Mouse (Mus musculus) left cerebral cortex, postnatal 25 days (tissue): ENCODE results near the gene Fhod1. TPM values are rescaled to one million over a fixed set of nuclear protein-coding genes. Genes with fewer than 3 reads are reported as not detected.

Experiments
- DNase-seq, 2 experiments: peaks; one replicate each; pipeline ENCODE4 v3.0.0; 2022; ENCODE audit warnings: low spot score in 2 of 2, mixed read lengths in 1 of 2
- intact Hi-C: fragments of 180-260 bp; cut with DNase I; formaldehyde crosslinking; loops from one replicate; pipeline ENCODE4 v1.15.1; 2025
- total RNA-seq, 2 experiments: library from RNA; stranded (reverse); gene quantifications; 2 replicates each; pipeline ENCODE4 v1.2.3; 2021

Fhod1 gene
- total RNA-seq, 2 experiments from 2014 or later: 2.5 to 3.2 TPM

DNA sequence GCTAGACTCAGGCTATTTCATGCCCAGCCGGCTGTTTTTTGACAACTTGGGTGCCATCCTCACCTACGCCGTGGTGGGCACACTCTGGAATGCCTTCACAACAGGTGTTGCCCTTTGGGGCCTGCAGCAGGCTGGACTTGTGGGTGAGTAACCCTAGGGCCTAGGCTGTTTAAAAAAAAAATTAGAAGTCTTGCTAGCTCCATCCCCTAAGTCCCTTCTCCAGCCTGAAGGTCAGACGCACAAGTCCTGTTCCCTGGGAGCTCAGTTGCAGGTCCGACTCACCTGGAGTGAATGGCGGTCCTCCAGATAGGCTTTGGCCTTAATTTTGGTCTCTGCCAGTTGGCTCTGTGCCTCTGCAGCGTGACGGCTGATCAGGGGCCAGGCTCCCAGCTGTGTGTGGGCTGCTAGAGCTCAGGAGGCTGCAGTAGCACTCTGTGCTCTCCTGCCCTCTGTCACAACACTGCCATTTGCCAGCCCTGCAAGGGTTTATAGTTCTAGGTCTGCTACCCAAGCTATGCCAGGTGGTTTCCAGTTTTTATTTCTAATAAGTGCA lies 5.9 kb upstream of the Fhod1 start:
- no peak for DNase-seq
- intact Hi-C loops: loop anchor here (10.0 kb wide), 1 partner anchor 121 kb away; the partner anchor contains the start of gene Tppp3

DNA sequence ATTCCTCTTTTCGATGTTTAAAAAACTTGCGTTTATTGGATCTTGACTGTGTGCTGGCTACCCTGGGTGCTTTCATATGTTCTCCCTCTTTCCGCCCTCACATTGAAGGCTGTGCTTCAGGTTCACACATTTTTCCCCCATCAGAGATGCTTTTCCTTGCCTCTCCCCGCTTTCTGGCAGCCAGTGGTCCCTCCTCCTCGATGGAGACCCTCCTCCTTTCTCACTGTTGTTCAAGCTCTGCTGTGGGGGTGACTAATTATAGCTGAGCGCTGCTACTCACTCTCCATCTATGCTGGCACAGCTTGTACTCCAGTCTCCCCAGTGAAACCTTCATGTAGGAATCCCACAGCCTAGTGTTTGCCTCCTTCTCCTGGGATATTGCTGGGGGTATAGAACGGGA lies 2.4 kb upstream of the Fhod1 start:
- intact Hi-C loops: loop anchor here (10.0 kb wide), 1 partner anchor 125 kb away; the partner anchor contains the start of gene Tppp3

DNA sequence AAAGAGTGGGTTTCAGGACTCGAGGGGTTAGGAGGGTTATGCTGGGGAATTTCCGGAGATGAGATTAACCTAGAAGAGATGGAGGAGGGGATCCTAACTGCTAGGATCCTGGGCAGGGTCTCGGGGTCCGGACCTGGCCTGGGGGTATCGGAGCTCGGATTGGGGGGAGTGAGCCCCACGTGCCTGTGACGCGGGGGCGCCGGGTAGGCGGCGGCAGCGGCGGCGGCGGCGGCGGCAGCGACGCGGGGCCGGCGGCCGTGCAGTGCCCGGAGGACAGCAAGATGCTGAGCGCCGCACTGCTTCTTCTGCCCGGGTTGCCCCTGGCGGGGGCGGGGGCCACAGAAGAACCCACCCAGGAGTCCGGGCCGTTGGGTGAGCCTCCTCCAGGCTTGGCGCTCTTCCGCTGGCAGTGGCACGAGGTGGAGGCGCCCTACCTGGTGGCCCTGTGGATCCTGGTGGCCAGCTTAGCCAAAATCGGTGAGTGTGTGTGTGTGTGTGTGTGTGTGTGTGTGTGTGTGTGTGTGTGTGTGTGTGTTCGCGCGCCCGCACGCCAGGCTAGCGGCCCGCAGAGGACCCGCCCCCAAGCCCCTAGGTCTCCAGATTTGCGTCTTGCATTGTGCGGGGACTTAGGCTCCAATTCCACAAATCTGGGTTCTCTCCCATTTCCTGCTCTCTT lies 1.5 kb upstream of the Fhod1 start:
- peak; percentile 25 to 35 for DNase-seq
- intact Hi-C loops: loop anchor here (2.0 kb wide), 1 partner anchor 22 kb away; the partner anchor contains the start of genes Lrrc29 and Tmem208

More for the DNA sequence above, 2.4 kb upstream of the Fhod1 start:
- DNase-seq: peak; percentile 42 to 55

DNA sequence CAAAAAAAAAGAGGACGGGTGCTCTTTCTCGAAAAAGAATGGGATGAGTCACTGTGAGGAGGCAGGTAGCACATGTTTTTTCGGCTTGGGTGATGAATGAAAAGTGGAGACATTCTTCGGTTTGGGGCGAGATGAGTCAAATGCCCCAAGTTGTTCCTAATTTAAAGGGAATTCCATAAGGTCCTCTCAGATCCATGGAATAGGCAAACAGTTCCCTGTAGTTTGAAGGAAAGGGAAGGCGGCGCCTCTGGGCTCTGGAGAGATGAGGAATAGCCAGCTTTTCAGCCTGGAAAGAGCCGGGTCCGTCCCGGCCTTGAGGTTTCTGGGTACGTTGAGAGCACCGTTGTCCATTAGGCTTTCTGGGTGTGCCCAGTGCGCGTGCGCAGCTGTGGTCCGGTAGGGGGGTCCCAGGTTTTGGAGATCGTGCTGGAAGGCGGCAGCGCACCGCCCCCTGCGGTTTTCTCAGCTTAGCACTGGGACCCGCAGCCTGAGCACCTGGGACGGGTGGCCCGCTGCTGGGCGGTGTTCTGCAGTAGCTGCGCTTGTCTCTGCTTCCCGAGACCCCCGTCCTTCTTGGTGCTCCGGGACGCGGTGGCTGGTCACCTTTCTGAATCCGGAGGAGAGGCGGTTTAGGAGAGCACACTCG lies 820 bp upstream of the Fhod1 start, which contains the start of gene Slc9a5:
Gene Slc9a5 (plus strand): TSS at position 394 of the 646 bp plus-strand sequence.
- peak; percentile 56 to 69 for DNase-seq
- intact Hi-C loops: loop anchor here (2.0 kb wide), 1 partner anchor 22 kb away; the partner anchor contains the start of genes Lrrc29 and Tmem208

DNA sequence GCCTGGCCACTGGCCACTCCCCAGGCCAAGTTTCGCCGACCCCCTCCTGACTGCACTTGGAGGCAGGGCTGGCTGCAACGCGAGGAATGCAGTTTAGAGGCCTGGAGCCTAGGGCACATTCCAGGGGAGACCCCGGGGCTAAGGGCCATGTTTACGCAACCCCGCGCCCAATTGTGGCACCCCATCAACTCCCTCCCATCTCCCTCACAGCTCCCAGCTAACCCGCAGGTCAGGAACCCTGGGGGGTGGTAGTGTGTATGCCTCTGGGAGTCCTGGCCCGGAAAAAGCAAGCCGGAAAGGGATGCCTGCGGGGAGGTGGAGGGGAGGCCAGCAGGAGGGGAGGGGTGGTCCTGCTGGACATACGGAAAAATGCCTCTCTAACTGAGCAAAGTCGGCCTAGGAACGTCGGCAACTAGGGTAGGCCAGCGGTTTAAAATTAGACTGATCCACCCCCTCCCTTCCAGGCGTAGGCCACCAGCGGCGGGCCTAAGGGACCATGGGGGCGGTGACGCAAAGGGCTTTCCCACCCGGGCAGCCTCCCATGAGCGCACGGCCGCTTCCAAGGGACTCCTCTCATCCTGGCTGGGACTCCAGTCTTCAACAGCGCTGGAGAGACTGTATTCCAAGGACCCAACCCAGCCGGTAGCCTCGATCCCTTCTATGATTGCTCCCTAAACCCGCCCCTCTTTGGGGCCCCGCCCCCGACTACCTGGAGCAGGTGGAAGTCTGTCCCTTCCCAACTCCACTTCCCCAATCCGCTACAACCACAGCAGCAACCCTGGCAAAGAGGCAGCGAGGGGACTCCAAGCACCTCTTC lies 934 bp downstream of the Fhod1 start:
- DNase-seq: peak; percentile 21 to 60
- intact Hi-C loops: no loop called here

DNA sequence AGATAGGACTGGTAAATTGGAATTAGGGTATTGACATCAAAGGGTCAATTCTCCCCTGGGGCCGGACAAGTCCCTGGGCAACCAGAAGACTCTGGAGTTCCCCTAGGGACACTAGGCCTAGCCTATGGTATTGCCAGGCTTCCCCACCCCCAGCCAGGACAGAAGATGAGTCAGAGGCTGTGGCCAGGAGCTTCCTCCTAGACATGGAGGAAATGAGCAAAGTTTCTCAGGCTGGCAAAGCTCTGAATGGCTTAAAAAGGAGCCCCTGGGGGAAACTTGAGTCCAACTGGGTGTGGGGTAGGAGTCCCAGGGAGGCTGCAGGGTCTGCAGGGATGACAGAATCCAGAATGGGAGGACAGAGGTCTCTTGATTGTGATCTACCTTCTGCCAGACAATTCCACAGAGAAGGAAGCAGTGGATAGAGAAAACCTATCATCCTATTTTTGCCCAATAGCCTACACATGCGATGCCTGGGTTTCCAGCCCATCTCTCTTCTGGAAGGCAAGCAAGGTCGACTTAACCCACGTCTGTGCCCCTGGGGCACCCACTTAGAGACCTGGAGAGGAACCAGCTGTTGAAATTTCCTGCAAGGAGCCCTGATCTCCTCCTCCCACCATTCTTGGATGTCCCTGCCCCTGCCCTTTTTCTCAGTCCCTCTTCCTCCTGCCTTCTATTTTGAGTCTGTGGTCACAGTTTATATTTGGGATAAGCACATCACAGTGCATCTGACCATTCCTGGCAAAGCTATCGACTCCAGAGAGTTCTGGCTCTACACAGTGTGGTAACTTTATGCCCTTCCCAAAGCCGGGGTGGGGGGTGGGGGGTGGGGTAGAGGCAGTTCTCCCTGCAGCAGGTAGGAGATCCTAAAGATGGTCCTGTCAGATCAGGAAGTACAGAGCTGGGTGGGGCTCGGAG lies 2.4 kb downstream of the Fhod1 start:
- peak in 1 of 2 experiments; percentile 28 for DNase-seq
- intact Hi-C loops: no loop called here

DNA sequence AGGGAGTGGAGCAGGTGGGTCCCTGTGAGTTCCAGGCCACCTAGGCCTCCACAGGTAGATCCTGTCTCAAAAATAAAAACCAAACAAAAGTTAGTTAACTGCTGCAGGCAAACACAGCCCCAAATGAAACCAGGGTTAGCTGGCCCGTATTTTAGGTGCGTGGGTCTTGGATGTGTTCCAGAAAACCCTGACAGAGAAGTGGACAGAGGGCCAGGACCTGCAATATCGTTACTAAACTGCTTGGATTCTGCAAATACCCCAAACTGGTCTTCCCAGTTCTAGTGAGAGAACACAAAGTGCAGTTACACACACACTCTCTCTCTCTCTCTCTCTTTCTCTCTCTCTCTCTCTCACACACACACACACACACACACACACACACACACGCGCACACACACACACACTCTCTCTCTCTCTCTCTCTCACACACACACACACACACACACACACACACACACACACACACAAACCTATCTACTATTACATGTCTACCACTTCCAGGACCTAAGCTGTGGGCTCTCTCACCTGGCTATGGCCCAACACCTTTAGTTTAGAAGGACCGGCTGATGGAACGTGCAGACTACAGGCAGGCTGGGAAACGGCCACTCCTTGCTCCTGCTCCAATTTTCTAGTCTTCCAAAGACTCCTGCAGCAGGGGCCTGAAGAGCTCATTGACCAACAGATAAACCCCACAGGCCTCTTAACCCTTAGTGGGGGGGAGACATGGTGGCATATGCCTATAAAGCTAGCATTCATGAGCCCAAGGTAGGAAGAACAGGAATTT lies 3.8 kb downstream of the Fhod1 start:
- DNase-seq: no peak
- intact Hi-C loops: no loop called here

DNA sequence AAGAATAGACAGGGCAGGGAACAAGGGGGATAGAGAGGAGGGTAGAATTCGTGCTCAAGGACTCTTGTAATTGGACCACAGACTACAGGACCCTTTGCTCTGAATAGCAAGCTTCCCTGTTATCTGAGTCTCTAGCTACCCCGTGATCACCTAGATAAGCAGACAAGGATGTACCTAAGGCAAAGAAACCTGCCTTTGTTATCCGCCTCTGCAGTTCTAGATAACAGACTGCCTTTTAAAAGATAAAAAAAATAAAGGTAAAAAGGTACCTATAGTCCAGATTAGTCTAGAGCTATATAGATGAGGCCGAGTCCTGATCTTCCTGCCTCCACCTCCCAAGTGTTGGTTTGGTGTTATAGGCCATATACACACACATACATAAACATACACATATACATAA lies 5.0 kb downstream of the Fhod1 start:
- no peak for DNase-seq
- intact Hi-C loops: no loop called here

DNA sequence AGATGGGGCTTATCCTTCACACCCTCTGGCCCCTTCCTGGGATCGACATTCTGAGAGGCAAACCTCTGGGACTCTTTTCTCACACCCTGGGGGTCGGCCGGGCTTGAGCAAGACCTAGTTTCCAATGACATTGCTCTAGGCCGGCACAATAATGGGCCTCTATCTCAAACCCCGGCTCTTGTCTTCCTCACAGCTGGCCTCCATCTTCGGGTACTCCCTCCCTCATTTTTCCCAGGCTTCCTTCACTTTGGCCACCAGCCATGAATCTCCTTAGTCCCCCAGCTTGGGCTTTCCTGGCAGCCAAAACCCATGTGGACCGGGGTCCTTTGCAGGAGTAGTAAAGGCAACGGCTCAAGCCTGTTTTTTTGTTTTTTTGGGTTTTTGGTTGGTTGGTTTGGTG lies 6.4 kb downstream of the Fhod1 start:
- intact Hi-C loops: no loop called here
- DNase-seq: no peak

DNA sequence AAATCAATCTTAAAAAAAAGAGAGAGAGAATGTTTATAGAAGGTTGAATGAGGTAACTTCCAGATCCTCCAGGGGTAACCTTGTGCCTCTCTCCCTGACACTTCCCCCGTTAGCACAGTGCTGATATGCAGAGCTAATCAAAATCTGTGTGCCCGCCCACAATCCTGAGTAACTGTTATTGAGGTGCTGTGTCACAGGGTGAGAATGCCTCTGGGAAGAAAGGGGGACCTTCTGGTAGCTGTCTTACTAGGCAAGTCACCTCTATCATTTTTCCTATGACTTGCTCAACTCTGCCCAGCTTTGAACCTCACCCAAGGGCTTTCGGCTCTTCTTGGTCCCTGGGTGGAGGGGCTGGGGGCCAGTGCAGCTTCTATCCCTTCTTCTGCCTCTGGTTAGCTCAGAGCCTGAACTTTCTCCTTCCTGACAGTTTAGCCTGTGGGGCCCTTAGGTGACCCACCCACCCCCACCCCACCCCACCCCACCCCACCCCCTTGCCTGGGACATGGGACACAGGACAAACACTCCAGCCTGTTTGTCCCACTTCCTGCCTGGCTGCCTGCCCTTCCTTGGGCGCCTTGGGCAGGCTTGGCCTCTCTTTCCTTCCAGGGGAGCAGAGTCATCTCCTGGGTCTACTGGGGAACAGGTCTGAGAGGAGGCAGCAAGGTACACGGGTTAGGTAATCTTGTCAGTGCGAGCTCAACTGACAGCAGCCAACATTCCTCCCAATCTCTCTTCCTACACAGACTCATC lies 7.7 kb downstream of the Fhod1 start:
- intact Hi-C loops: no loop called here

DNA sequence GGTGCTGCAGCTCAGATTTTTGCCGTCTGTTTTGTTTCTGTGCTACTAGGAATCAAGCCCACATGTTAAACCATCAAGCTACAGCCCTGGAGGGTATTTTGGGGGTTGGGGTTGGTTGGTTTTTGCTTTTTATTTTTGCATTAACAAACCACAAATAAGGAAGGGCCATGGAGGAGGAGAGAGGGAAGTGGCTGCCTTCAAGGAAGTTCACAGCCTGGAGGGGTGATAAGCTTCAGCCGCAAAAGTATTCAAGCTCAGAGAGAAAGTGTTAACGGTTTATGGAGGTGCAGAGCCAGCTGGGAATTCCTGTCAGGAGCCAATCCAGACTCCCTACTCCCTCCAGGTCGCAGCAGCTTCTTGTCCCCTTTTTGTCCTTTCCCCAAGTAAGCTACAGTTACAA lies 8.8 kb downstream of the Fhod1 start:
- no peak for DNase-seq

More for the DNA sequence above, 7.7 kb downstream of the Fhod1 start:
- no peak for DNase-seq

DNA sequence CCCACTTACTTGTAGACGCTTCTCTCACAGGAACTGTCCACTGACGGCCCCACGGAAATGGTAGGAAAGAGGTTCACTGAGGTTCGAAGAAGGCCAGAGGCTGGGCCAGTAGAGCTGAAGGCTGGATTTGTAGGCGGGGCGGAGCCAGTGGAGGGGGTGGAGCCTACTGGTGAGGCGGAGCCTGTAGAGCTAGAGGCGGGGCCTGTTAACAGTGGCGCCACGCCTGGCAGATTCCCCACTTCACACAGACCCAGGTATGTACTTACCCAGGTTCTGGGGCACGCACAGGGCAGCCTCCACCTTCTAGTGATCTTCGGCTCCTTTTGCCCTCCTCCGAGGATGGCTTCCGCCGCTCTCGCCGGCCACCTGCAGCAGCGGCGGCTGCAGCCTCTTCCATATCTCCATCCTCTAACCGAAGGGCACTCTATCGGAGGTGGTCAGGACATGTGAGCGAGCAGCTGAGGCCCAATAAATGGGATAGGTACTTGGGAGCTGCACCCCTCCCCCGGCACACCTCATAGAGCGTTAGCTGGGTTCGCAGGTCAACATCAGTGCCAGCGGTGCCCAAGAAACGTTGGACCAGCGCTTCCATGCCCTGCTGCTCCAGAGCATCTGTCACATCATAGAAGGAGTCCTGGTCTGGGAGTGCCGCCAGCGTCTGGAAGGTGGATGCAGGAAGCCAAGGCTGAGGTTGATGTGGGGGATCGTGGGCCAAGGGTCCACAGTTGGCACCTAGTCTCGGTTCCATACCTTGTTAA lies 11.2 kb downstream of the Fhod1 start:
- no peak for DNase-seq
- intact Hi-C loops: no loop called here

More for the DNA sequence above, 8.8 kb downstream of the Fhod1 start:
- intact Hi-C loops: no loop called here

DNA sequence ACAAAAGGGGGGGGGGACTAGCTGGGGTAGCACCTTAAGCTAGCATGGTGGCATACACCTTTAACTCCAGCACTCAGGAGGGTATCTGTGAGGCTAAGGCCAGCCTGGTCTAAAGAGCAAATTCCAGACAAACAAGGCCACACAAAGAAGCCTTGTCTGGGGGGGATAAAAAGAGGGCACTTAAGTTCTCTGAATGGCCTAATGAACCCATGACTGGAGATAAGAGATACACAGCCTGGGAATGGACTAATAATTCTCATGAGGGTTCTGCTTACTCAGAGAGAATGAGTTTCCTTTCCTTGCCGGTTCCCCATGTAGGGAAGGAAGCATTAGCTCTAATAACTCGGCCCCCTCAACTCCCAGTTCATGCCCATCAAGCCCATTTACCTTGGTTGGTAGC lies 15.2 kb downstream of the Fhod1 start:
- intact Hi-C loops: no loop called here
- no peak for DNase-seq

DNA sequence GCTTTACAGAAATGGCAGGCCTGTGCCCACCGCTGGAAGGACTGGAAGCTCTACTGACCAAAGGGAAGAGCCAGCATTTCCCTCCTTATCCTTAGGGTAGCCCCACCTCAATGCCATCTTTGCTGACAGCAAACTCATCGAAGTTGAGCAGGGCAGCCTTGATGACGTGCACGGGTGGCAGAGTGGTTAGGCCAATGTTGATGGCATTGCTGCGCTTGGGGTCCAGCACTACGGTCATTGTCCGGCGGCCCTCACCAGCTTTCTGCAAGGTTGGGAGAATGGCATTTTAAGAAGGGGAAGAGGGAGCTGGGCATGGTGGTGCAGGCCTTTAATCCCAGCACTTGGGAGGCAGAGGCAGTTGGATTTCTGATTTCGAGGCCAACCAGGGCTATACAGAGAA lies 15.8 kb downstream of the Fhod1 start:
- DNase-seq: no peak
- intact Hi-C loops: no loop called here

DNA sequence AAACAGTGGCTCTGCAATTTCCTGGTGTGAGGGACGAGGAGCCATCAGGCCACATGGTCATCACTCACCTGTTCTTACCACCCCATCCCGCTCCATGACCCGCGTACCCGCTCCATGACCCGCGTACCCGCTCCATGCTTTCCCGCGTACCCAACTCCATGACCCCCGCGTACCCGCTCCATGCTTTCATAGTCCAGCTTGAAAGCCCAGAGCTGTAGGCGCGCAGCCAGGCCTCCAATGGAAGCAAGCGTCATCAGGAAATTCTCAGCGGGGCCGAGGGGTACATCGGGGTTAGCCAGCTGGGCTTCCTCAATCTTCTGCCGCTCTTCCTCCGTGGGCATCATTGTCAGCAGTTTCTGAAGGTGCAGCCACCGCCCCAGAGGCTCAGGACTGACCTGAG lies 16.3 kb downstream of the Fhod1 start:
- intact Hi-C loops: no loop called here
- no peak for DNase-seq

DNA sequence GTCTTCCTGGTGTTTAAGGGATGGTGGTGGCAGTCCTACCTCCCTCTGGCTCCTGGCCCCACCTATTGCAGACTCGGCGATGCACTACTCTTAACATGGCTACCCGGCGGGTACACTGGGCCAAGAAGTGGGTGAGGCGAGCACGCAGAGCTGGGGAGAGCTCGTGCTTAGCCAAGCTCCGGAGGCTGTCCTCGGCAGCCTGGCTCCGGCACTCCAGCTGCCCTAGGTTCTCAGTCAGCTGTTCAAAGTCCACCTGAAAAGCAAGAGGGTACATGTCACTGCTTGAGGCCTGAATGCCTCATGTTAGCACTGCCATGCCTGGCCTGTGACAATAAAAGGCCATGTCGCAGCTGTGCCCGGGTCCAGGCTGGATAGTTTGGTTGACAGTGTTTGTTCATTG lies 17.4 kb downstream of the Fhod1 start:
- DNase-seq: no peak
- intact Hi-C loops: no loop called here

DNA sequence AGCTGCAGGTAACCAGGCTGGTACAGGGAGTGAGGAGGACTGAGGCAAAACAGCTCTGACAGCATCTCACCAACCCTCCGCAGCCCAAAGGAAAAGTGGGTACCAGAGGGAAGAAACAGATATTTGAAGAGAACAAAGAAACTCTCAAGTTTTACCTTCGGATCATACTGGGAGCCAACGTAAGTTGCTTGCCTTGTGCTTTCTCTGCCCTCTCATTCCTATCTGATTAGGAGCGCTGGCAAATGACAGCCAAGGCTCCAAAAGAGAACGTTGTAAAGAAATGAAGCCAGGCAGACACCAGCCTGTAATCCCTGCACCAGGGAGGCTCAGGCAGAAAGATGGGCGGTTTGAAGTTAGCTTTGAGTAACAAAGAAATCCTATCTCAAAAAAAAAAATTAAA lies 20.8 kb downstream of the Fhod1 start:
- intact Hi-C loops: loop anchor here (2.0 kb wide), 1 partner anchor 22 kb away; the partner anchor contains the start of gene Slc9a5
- DNase-seq: no peak
